Mouse (Mus musculus) inflammation-experienced regulatory T-cells, adult 16 weeks (primary cell): Measurements from ENCODE around the gene Smyd1. TPM values are rescaled to one million over a fixed set of nuclear protein-coding genes. Genes with fewer than 3 reads are reported as not detected.

Experiments used
- polyA plus RNA-seq: library from polyadenylated mRNA; unstranded; fragments of 100-300 nt; shearing (Covaris generic); gene quantifications from one replicate; pipeline ENCODE4 v1.2.1, GENCODE M21; 2017

The Smyd1 gene
- polyA plus RNA-seq = not detected

DNA sequence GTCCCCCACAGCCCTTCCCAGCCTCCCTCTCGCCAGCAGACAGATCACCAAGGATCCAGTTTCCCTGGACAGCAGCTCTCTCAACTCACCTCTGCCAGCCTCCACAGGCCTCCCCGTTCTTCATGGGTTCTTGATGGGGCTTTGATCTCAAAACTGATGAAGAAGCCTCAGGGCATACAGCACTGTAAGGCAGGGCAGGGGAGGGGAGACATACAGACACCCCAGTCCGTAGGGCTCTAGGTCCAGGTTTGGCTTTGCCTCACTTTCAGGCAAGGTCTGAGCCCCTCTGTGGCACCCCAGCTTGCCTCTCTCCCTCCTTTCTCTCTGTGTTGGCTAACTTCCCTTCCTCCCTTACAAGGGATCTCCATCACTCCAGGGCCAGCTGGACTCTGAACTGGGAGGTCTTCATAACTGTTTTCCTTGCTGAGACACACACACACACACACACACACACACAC lies at the start of gene Smyd1:
Smyd1 (minus strand) TSS at position 408 of the 458 bp plus-strand sequence.

DNA sequence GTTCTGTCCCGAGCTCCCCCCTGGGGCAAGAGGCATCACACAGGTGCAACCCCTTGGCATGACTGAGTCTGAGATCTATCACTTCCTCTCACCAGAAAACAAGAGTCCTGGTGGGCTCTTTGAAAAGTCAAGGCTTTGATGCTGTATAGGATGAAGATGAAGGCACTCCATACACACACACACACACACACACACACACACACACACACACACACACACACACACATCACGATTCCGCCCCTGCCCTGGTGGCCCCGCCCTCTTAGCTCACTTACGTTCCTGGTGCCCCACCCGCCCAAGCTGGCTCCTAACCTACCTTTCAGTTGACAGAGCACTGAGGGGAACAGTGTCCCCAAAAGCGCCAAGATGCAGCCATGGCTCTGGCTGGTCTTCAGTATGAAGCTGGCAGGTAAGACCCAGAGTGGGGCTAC lies 473 bp upstream of the Smyd1 start, which contains the start of gene Cd8b1:
Cd8b1 (plus strand) TSS at position 298 of the 431 bp plus-strand sequence.

DNA sequence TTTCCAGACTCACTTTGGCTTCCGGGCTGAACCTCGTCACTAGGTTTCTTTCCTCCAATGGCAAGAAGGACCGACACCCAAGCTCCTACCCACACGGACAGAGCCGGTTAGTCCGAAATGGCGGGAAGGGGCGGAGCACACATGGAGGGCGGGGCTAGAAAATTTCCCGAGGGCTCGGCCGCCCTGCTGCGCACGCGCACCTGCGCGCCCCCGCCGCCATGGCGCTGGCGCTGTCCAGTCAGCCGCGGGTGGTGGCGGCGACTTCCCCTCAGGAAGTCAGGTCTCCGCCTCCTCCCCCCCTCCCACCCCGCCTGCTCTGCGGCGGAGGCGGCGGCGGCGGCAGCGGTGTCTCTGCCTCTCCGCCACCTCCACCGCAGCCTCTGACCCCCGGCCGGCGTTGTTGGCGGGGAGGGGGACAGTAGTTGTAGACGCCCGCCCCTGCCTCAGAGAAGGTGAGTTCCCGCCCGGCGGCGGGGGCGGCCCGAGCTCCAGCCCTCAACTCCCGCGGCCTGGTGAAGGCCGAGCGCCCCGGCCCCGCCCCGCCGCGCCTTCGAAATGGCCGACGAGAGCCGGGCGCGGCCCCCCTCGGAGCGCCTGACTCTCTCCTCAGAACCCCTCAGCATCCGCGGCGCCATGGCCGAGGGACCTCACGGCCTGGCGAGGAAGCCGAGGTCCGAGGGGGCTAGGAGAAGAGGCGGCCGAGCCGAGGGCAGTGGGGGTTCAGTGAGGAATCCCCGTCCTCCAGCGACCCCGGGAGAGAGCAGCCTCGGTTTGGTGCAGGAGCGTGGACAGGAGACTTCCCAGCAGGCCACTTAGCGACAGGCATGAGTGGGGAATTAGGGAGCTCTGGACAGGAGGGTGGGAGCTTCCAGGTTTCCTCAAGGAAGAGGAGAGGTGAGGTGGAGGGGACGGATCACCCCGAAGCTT lies 50.4 kb downstream of the Smyd1 start, which contains the start of gene Krcc1:
Krcc1 (plus strand) TSS at position 289 of the 927 bp plus-strand sequence.

DNA sequence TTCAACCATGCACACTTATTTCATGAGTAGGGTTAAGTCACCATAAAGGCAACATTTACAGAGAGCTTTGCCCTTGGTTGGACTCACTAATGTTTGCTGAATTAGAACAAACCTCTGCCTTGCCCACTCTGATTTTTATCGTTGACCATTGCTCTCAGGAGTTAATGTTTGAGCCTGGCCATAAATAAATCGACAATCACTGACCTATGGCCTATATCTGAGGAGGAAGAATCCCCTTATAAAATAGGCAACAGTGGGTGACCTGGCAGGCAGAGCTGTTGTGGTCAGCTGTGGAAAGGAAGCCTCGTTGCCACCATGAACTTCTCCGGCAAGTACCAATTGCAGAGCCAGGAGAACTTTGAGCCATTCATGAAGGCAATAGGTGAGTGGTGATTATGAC lies 122.4 kb downstream of the Smyd1 start, which contains the start of gene Fabp1:
Fabp1 (plus strand) TSS at position 216 of the 400 bp plus-strand sequence.

Other genes starting within 250 kb of the Smyd1 start
- 3.4 TPM for gene Thnsl2, start 177.8 kb downstream of the Smyd1 start, polyA plus RNA-seq
- not detected for gene Fabp1, start 122.4 kb downstream of the Smyd1 start, polyA plus RNA-seq
- gene Krcc1, start 50.6 kb downstream of the Smyd1 start, polyA plus RNA-seq = 99.4 TPM
- 19.2 TPM for gene Cd8b1, start 555 bp upstream of the Smyd1 start, polyA plus RNA-seq
- gene Cd8a, start 51.2 kb upstream of the Smyd1 start, polyA plus RNA-seq = 1.1 TPM
- 8.0 TPM for gene Rmnd5a, start 118.4 kb upstream of the Smyd1 start, polyA plus RNA-seq
- 2.5 TPM for gene Rnf103, start 171.7 kb upstream of the Smyd1 start, polyA plus RNA-seq
- 84.9 TPM for gene Chmp3, start 221.6 kb upstream of the Smyd1 start, polyA plus RNA-seq